Mouse (Mus musculus) liver, postnatal 0 days (tissue): Measurements from ENCODE around the gene Fzd10.

Experiments
- CTCF ChIP-seq: sonication (generic); IDR thresholded peaks from 2 replicates; pipeline ENCODE4 v1.5.1; 2016; ENCODE audit warnings: antibody characterized with exemption, low read depth
- EP300 ChIP-seq: IDR thresholded peaks from 2 replicates; pipeline ENCODE4 v1.6.1; 2016; ENCODE audit warnings: antibody characterized with exemption, low read depth, mild to moderate bottlenecking

GRCm38 (mm10) chr5:128636648-128637047, 36.0 kb downstream of the Fzd10 start:
- no peak for TF ChIP-seq CTCF
- no peak for TF ChIP-seq EP300
